Mouse (Mus musculus) megakaryocyte, adult 5-6 weeks (primary cell): ENCODE measurements around the gene Scnn1a. TPM values are rescaled to one million over a fixed set of nuclear protein-coding genes. Genes with fewer than 3 reads are reported as not detected.
"Not testable (repeated sequence)": the region's sequence is repeated elsewhere in the genome, so short reads cannot be mapped to it uniquely, and the experiment has no call there.

Source experiments
- ATAC-seq: 2 replicates; pipeline ENCODE4 v1.8.0; 2016; ENCODE audit warnings: mild to moderate bottlenecking, inconsistent platforms; ENCODE audit not compliant: poor library complexity, severe bottlenecking
- total RNA-seq, 2 experiments: library from RNA; stranded (forward) in 1 of 2; stranded (reverse) in 1 of 2; fragments of 153-499, 151-499 nt in 1 of 2; fragments of 221-1000, 200-1000 nt in 1 of 2; gene quantifications; 2 replicates each; pipeline versions ENCODE4 v1.2.3 to v1.2.4; 2015 to 2017

Gene Scnn1a
- total RNA-seq (2015), result 9.0 and 9.5 TPM in 2 replicates
- total RNA-seq (2017), result 0.99 and 1.6 TPM in 2 replicates

DNA sequence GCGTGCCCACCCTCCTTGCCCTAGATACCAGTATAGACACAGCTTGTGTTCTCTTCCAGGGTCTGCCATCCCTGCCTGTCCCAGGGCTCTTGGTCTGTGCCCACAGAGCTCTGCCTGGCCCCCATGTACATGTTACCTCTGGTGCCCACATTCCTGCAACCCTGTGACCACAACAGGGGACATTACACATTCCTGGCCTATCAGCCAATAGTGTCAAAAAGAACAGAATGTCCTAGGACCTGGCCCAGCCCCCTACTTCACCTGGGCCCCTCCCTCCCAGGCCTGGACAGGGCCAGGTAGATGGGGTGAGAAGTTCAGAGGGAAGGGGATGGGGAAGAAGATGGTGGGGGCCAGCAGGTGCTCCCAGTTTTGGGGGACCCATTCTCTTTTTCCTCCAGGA, at the start of gene Scnn1a:
Gene Scnn1a (plus strand): TSS at position 337 of the 400 bp plus-strand sequence.
- no peak for ATAC-seq

DNA sequence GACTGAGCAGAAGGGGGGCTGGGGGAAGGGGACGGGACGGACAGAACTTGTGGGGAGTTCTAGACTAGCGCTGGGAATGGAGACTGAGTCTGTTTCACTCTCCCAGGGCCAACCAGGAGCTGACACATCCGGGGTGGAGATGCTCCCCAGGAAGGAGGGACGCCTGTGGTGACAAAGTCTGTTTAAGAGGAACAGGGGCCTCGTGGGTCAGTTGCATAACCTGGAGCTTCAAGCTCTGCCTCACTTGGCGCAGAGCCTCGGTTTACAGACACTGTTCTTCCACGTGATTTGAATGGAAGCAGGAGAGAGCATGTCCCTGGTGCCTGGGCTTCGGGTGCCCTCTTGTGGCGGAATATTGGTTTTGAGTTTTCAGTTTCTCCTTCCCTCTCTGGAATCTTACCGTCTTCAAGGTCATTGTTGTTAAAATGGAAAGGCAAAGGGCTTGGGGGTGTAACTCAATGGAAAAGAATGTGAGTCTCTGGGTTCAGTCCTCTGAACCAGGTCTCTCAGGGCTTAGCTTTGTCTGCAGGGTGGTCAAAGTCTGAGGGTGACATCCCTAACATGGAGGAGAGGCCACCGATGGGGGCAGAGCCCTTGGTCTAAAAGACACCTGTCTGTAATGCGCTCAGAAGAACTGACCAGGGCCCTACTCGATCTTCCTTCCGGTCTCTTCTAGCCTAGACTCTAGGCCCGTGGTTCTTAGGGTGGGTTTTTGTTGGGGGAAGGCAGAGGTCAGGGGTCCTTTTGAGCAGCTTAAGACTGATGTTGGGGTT, 48.8 kb upstream of the Scnn1a start:
- ATAC-seq, result peak; percentile 95

GRCm38 (mm10) chr6:125272228-125272785, 48.2 kb upstream of the Scnn1a start:
- peak; percentile 10; the same call in 1 of the 2 replicates for ATAC-seq

- ATAC-seq, result no peak
Observed at GRCm38 (mm10) chr6:125274841-125275563, 45.5 kb upstream of the Scnn1a start.

DNA sequence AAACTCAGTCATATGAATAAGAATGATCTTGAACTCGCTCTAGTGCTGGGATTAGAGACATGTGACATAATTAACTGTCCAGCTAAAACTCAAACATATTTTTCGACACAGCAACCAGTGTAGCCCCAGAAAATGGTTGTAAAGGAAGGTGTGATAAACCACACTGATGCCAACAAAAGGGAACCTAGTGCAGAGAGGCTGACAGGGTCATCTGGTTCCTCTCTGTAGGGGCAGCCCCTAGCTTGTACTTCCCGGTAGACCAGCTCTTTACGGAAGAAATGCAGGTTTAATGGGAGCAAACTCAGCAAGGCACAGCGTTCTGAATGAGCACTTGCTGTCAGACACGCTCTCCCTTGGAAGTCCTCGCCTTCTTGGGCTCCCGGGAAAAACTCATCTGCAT, 40.7 kb upstream of the Scnn1a start:
- ATAC-seq, result peak; percentile 80

- ATAC-seq, result not testable (repeated sequence)
Observed at GRCm38 (mm10) chr6:125282721-125283120, 37.7 kb upstream of the Scnn1a start.

DNA sequence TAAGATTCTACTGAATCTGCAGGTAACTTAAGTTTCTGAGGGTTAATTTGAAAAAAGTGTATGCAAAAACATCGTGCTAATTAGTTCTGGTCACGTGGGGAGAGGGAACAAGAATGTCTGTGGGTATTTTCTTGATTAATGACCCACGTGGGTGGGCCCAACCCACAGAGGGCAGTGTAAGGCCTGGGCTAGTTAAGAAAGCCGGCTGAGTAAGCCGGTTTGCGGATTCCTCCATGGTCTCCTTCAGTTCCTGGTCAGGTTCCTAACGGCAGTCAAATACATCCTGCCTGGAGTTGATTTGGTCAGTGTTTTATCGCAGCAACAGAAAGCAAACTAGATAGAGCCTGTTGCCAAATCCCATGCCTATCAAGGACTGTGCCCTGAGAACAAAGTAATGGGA, 36.2 kb upstream of the Scnn1a start:
- ATAC-seq, result no peak

- ATAC-seq, result no peak
Observed at GRCm38 (mm10) chr6:125284751-125285150, 35.7 kb upstream of the Scnn1a start.

DNA sequence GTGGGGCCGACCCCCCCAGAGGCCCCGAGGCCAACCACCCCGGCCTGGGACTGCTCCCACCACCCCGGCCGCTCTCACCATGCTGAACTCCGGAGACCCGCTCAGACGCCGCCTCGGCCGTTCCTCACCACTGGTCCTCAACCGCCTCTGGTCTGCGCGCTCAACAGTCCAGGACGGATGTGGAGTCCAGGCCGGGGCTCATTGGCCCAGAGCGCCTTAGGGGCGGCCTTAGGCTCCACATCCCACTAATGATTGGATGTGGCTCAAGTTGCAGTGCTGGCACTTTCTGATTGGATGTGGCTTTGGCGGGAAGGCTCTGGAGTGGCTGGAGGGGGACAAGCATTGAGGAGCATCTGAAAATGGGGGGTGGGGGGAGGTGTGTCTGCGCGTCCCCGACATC, 34.6 kb upstream of the Scnn1a start, which contains the start of gene Tuba3a:
Gene Tuba3a (minus strand): TSS at position 153 of the 400 bp plus-strand sequence.
- ATAC-seq, result no peak

- ATAC-seq, result no peak
Observed at GRCm38 (mm10) chr6:125286944-125287343, 33.5 kb upstream of the Scnn1a start.

- ATAC-seq, result no peak
Observed at GRCm38 (mm10) chr6:125288730-125289129, 31.7 kb upstream of the Scnn1a start.

DNA sequence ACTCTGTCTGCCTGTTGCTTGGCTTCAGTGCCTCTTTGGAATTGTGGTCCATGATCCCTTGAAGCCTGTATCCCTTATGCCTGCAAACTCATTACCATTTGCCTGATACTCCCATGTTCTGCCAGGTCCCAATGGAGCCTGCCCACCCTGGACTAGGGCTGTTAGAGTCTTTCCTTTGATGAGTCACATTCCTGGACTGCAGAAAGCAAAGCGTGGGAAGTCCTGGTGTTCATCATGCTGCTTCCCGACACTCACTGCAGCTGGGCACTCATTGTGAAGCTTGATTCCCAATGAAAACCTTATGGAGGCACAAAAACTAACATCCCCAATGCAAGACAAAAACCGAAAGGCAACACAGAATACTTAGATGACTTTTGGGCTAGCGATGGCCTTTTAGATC, 29.1 kb upstream of the Scnn1a start:
- ATAC-seq, result no peak

GRCm38 (mm10) chr6:125292256-125292655, 28.2 kb upstream of the Scnn1a start:
- ATAC-seq, result no peak

GRCm38 (mm10) chr6:125294049-125294448, 26.4 kb upstream of the Scnn1a start:
- 0 out of 2 replicates have a peak, but pooled peaks have one; percentile 49 for ATAC-seq

DNA sequence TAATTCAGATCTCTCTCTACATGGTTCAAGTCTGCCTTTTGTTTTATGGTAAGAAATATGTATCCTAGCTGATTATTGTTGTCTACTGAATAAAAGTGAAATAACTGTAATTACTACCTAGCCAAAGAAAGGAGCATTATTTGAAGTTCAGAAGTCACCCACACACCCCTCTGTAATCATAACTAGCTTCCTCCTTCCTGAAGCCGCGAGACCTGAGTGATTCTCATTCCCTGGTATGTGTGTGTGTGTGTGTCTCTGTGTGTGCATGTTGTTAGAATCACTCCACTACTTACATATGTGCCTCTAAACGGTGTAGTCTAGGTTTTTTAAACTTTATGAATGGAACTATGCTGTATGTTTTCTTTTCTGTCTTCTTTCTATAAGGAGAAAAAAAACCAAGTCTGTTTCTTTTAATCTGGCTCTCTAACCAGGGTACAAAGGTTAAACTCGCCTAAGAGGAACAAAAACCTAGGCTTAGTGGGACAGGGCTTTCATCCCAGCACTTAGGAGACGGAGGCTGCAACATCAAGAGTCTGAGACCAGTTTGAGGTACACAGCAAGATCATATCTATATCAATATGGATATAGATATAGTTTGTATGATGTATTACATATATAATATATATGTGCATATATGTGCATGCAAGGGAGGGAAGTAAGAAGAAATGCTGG, 23.2 kb upstream of the Scnn1a start:
- no peak for ATAC-seq

DNA sequence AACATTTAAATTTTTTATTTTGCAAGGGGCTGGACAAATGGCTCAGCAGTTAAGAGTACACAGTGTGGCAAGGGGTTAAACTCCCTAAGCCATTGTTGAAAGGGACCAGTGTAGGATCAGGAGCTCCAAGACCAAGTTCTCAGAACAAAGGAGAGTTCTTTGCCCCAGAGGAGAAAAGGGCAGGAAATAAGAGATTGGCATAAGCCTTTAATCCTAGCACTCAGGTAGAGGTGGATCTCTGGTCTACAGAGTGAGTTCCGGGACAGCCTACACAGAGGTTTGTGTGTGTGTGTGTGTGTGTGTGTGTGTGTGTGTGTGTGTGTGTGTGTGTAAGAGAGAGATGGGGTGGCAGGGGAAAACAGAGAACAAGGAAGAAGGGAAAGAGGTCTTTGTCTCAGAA, 19.5 kb upstream of the Scnn1a start:
- ATAC-seq, result no peak

- ATAC-seq, result no peak
Observed at GRCm38 (mm10) chr6:125302231-125302982, 18.1 kb upstream of the Scnn1a start.

- no peak for ATAC-seq
Observed at GRCm38 (mm10) chr6:125303242-125303641, 17.2 kb upstream of the Scnn1a start.

- ATAC-seq, result not testable (repeated sequence)
Observed at GRCm38 (mm10) chr6:125304408-125304807, 16.1 kb upstream of the Scnn1a start.

- no peak for ATAC-seq
Observed at GRCm38 (mm10) chr6:125305465-125305864, 15.0 kb upstream of the Scnn1a start.
